Mouse (Mus musculus): Measurements from ENCODE around the gene Raver2.

Gene Raver2

DNA sequence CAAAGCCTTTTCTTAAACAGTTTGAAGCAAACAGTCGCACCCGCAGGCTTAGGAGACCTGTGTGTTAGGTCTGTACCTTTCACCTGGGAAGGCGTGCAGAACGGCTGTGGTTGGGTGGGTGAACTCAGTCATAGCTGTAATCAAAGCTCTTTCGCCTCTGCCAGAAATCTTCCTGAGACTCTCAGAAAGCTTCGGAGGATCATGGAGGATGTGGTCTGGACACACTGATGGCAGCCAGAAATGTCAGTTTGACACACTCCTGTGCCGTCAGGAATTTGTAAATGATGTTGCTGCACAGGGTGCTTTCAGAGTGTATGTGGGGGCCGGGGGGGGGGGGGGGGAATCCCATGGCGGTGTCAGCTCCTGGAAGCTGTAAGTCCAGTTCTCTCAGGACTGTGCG lies 24.5 kb downstream of the Raver2 start:
- DNase-seq (ENCODE audit: extremely low read depth, insufficient read length, low spot score) = no peak

DNA sequence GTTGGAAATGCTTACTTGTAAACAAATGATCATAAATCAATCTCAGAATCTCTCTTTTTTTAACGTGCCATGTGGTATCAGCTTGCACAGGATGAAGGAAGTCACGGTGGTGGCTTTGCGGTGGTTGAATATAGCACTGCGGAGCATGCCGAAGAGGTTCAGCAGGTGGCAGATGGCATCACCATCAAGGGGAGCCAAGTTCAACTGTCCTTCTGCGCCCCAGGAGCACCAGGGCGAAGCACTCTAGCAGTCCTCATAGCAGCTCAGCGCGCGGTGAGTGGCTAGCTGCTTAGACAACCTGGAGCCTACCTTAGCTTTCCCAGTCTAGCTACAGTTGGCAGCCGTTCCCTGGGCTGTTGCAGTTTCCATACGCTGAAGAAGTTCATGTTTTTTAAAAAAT lies 38.3 kb downstream of the Raver2 start:
- DNase-seq (ENCODE audit: extremely low read depth, insufficient read length, low spot score) = no peak

GRCm38 (mm10) chr4:101121002-101121401 lies 52.2 kb downstream of the Raver2 start:
- DNase-seq (ENCODE audit: extremely low read depth, insufficient read length, low spot score) = no peak

DNA sequence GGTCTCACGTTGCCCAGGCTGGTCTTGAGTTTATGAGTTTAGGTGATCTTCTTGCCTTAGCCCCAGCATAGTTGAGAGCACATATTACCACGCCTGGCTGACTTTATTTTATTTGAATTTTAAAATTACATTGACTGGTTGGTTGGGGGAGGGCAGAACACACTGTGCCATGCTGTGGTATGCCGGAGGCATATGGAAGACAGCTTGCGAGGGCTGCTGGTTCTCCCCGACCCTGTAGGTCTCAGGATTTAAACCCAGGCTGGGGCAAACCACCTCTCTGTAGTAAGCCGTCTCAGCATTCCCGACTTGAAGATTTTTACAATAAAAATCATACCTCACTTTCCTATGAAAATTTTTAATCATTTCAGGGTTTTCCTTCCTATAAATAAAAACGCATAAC lies 66.2 kb downstream of the Raver2 start:
- DNase-seq (ENCODE audit: extremely low read depth, insufficient read length, low spot score) = no peak

- no peak for DNase-seq (ENCODE audit: extremely low read depth, insufficient read length, low spot score)
Observed at GRCm38 (mm10) chr4:101135909-101136308, 67.1 kb downstream of the Raver2 start.

GRCm38 (mm10) chr4:101137975-101138374 lies 69.2 kb downstream of the Raver2 start:
- DNase-seq (ENCODE audit: extremely low read depth, insufficient read length, low spot score) = no peak

DNA sequence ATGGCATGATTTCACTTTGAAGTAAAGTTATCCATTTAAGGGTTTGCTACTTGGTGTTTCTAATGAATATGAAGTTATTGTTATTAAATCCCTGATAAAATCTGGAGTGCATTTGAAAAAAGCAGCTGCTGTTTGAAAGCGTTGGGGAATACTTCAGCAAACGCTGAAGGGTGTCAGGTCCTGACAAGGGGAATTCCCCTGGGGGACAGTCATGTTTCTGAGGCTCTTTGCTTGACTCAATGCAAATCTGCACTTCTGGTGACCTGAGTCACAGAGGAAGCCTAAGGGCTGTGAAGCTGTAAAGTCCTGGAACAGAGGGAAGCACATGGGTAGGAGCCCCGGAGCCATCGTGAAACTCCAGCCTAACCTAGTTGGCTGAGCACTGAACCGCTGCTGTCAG lies 73.0 kb downstream of the Raver2 start:
- no peak for DNase-seq (ENCODE audit: extremely low read depth, insufficient read length, low spot score)

DNA sequence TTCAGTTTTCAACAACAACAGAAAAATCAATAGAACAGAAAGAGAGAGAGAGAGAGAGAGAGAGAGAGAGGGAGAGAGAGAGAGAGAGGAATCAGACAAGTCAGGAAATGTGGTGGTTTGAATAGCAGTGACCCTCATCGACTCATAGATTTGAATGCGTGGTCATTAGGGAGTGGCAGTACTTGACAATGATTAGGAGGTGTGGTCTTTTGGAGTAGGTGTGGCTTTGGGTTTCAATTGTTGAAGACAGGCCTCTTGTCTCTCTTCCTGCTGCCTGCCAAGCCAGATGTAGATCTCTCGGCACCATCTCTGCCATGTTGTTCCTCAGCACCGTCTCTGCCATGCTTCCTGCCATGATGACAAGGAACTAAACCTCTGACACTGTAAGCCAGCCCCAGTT lies 75.1 kb downstream of the Raver2 start:
- DNase-seq (ENCODE audit: extremely low read depth, insufficient read length, low spot score) = no peak

- no peak for DNase-seq (ENCODE audit: extremely low read depth, insufficient read length, low spot score)
Observed at GRCm38 (mm10) chr4:101144361-101144760, 75.6 kb downstream of the Raver2 start.

DNA sequence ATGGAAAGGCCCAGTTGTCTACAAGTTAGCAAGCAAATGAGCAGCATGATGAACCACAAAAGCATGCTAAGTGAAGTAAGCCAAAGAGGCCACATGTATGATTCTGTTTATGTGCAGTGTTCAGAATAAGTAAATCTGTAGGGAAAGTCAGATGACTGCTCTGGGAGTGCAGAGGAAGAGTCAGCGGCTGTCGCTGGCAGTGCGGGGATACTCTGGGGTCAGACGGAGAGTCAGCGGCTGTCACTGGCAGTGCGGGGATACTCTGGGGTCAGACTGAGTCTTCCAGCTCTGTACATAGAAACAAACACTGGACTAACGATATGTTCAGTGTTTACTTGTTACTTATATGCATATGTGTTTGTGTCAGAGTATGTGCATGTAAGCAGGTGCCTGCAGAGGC lies 76.0 kb downstream of the Raver2 start:
- no peak for DNase-seq (ENCODE audit: extremely low read depth, insufficient read length, low spot score)

DNA sequence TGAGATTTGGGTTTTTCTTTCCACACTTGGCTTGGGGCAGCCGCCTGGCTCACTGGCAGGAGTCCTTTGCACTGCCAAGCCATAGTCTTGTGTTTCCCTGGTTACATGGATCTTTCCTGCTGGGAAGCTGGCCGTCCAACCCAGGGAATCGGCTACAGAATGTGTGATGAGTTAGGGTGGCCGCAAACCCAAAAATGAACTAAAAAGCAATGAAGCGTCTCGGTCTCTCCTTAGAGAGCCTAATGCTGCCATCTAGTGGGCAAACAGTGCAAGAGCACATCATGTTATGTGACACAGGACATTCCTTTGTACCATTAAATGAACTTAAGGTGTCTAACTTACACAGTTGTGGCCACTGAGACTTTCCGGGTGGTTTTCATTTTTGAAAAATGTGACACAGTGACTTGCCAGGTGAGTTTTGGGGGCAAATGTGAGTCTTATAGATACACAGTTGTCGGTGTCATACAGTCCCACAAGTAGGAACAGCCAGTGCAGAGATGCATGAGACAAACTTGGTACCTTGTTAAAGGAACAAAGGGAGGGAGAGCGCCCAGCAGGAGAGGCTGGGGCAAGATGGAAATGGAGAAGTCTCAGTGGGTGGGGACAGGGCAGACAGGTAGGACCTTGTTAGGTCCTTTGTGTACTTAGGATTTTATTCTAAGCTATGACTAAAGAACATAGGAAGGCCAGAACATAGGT lies 77.4 kb downstream of the Raver2 start:
- no peak for DNase-seq (ENCODE audit: extremely low read depth, insufficient read length, low spot score)

DNA sequence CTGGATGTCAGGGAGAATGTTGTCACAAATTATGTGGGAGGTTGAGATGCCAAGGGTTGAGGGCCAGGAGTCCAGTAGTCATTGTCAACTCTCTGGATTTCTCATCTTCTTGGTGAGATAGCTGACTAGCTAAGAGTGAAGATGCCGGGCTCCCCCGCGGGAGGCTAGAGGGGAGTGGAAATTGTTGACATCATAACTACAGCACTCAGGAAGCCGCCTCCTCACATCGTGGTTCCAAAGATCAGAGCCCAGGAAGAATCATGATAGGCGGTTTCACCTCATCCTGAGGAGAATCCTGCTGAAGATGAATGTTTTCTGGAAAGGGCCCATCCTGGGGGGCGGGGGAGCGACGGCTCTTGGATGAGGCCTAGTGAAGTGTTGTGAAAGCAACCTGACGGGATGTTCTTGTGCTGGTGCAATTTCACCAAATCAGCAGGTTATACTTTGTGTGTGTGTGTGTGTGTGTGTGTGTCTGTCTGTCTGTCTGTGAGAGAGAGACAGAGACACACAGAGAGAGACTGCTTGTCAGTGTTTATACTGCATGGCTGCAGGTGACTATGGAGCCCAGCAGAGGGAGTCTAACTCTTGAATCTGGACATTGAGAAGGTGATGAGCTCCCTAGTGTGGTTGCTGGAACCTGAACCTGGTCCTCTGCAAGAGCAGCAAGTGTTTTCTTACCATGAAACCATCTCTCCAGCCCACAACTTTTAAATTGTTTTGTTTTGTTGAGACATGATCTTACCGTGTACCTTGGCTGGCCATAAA lies 78.3 kb downstream of the Raver2 start:
- no peak for DNase-seq (ENCODE audit: extremely low read depth, insufficient read length, low spot score)

DNA sequence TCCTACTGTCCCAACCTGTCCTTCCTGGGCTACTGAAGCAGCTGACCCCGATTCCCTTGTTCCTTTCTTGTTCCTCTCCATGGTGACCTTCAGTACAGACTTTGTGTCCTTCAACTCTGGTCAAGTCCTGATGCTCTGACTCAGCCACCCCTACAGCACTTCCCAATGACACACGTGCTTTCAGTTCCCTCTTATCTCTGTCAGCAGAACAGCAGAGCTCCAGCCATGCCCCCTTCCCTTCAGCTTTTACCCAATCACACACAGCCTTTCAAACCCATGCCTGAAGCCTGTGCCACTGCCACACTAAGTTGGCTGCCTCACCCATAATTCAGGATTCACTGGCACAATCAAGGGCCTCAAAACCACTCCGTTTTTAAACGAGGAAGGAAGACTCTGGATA lies 86.8 kb downstream of the Raver2 start:
- no peak for DNase-seq (ENCODE audit: extremely low read depth, insufficient read length, low spot score)

DNA sequence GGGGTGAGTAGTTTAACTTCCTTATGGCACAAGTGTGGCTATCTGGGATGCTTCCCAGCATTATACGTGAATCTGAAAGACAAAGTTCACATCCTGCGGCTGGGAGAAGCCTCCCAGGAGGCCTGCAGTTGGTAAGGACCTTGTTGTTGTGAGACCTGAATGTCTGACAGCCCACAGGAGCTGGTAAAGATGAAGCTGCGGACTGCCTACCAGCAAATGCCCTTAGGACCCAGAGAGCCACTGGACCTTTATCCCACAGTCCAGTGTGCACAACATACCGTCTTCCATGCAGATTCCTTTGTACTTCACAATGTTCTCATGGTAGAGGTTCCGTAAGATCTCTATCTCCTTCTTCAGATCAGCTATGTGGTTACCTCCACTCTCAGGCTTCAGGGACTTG lies 88.7 kb downstream of the Raver2 start:
- no peak for DNase-seq (ENCODE audit: extremely low read depth, insufficient read length, low spot score)

- DNase-seq (ENCODE audit: extremely low read depth, insufficient read length, low spot score) = no peak
Observed at GRCm38 (mm10) chr4:101158282-101158681, 89.5 kb downstream of the Raver2 start.

- DNase-seq (ENCODE audit: extremely low read depth, insufficient read length, low spot score) = no peak
Observed at GRCm38 (mm10) chr4:101159191-101159764, 90.5 kb downstream of the Raver2 start.

DNA sequence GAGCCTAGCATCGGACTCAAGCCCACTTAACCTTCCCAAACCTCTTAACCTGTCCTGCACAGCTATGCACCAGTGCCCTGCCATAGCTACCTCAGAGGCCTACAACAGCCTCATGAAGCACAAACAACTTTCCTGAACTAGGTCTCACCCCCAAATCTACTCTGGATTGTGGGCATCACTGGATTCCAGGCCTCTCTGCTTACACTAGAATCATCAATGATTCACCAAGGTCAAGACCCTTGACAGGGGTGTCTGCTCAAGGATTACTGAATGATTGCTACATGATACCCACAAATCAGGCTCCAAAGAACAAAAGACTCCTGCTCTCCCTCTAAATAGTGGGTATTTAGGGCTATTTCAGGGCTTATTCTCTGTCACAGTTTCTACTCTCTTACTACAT lies 92.0 kb downstream of the Raver2 start:
- no peak for DNase-seq (ENCODE audit: extremely low read depth, insufficient read length, low spot score)

DNA sequence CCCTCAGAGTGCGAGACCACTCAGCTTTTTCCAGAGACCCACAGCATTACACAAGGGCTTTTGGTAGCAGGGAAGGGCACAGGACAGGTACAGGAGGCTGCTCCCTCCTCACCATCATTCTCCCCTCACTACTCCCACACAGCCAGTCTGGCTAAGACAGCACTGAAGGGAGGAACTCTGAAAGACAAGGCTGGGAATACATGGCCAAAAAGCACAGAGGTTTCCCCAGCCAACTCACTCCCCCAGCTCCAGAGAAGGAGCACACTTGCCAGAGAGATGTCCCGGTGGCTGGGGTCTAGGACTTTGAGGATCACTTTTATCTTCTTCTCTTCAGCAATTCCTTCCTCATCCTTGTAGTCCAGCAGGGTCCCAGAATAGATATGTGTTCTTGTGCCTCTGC lies 95.4 kb downstream of the Raver2 start:
- no peak for DNase-seq (ENCODE audit: extremely low read depth, insufficient read length, low spot score)

- DNase-seq (ENCODE audit: extremely low read depth, insufficient read length, low spot score) = no peak
Observed at GRCm38 (mm10) chr4:101164673-101165072, 95.9 kb downstream of the Raver2 start.

- DNase-seq (ENCODE audit: extremely low read depth, insufficient read length, low spot score) = no peak
Observed at GRCm38 (mm10) chr4:101165776-101166175, 97.0 kb downstream of the Raver2 start.

DNA sequence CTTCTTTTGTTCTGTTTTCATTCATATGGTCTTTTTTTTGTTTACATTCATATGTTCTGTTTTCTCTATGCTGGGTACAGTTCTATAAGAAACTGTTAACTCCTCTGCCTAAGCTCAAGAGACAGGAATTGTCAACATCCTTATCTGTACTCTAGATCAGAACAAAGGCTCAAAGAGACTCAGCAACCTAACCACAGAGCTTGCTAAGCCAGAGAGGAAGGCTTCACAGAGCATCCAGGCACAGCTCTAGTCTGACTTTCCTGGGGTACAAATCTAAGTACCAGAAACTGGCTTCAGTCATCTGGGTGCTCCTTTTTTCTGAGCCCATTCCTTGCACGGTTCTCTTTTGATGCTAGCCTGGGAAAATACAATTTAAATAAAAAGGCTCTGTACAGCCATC lies 99.0 kb downstream of the Raver2 start:
- DNase-seq (ENCODE audit: extremely low read depth, insufficient read length, low spot score) = no peak

- DNase-seq (ENCODE audit: extremely low read depth, insufficient read length, low spot score) = no peak
Observed at GRCm38 (mm10) chr4:101168189-101168778, 99.5 kb downstream of the Raver2 start.
